Mouse (Mus musculus) spleen, postnatal 10 days (tissue): ENCODE results near the gene Lrrc8c.

Source experiments
- DNase-seq, 2 experiments: peaks; one replicate each; pipeline ENCODE4 v3.0.0; 2021 to 2022; ENCODE audit warnings: low spot score in 2 of 2

Gene Lrrc8c

GRCm38 (mm10) chr5:105598866-105599265 lies 79.7 kb downstream of the Lrrc8c start:
- DNase-seq: peak in 1 of 2 experiments; percentile 39

DNA sequence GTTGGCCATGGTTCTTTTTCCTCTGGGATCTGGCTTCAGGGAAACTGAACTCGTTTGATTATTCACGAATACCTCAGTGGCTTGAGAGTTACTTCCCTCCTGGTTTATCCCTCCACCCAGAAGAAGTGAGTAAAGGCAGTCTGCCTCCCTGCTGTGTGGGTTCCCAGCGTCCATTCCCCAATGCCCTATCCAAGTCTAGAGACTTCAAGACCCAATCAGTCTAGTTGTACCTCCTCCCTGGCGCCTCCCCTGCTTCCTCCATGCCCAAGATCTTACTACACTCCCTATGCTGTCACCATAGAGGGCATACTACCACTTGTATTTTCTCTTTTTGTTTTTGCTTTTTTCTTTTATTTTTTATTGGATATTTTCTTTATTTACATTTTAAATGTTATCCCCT lies 80.1 kb downstream of the Lrrc8c start:
- DNase-seq: no peak

DNA sequence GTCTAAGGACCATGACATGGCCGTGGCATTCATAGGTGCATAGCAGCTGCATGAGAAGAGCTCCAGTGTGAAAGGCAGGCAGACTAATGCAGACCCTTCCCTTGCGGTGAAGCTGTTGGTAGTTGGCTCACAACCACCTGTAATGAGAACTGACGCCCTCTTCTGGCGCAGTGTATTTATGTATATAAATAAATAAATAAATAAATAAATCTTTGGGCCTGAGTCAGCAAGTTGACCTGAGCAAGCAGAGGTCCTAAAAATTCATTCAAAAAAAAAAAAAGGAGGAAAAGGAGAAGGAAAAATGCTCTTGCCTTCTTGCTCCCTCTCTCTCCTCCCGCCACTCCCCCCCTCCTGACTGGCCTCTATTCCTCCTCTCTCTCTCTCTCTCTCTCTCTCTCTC lies 81.8 kb downstream of the Lrrc8c start:
- no peak for DNase-seq

DNA sequence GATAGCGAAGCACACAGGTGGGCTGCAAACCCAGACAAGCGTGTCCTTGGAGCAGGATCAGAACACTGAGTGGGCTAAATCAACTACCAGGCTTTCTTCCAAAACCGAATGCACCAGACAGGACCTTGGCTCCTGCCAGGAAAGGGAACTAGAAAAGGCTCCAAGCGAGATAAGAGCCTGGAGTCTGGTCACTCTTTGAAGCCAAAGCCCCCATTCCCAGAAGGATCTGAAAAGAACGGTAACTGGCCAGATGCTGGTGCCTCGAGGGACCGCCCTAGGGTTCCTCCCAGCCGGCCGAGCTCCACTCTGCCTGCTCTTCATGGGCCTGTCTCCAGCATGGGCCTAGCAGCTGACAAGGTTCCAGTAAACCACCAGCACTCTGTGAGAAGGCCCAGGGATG lies 83.4 kb downstream of the Lrrc8c start:
- DNase-seq: no peak

DNA sequence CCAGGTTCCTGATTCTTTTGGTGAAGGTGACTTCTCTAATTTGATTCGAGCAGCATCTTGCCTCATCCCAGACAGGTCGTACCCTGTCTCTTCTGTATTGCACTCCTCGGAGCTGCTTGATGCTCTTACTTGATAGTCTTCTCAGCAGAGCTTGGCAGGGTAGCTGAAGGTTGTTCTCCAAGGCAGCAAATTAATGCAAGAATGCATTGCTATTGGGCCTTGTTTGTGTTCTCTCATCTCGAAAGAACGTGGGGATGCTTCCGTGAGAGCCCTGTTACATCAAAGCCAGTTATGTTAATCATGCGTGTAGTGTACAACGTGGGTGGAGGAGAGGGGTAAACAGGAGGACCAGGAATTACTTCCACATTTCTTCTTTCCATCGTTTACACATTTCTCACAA lies 86.5 kb downstream of the Lrrc8c start:
- DNase-seq: no peak

- DNase-seq: no peak
These were observed 90.5 kb downstream of the Lrrc8c start for GRCm38 (mm10) chr5:105609683-105610082.

DNA sequence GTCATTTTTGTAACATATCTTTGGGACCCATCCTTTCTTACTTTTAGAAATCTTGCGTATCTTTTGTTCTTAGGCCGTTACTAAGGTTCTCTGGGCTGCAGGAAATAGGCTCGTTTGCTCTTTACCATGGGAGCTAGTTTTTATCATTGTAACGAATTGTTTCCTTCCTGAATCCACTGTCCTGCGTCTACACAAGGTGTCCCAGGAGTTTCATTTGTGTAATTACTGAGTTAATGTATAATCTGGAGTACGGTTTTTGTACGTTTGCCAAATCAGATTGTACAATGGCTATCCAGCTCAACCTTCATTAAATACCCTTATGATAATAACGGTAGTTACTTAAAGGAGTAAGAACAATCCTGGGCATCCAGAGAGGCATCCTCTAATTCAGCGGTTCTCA lies 93.8 kb downstream of the Lrrc8c start:
- DNase-seq: no peak

GRCm38 (mm10) chr5:105614000-105614399 lies 94.8 kb downstream of the Lrrc8c start:
- no peak for DNase-seq

- no peak for DNase-seq
These were observed 95.7 kb downstream of the Lrrc8c start for GRCm38 (mm10) chr5:105614682-105615434.

DNA sequence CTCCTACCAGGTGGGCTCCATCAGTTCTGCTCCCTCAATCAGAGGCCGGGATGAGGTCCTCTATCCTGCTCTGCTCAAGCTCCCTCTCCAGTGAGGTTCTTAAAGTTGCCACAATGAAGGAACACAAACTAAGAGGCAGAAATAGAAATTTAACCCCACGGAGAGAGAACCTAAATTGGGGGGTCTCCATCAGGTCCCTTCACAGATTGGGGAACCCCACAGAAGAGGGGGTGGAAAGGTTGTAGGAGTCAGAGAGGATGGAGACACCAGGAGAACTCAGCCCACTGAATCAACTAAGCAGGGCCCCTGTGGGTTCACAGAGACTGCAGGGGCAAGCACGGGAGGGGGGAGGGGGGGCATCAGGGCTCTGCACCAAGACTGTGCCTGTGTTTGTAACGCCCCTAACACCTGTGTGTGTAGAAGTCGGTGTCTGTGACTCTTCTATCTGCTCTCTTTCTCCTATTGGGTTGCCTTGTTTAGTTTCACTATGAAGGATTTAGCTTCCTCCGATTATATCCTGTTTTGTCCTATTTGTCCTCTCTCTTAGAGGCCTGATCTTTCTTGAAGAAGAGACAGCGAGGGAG lies 96.8 kb downstream of the Lrrc8c start:
- no peak for DNase-seq

GRCm38 (mm10) chr5:105616538-105616937 lies 97.3 kb downstream of the Lrrc8c start:
- peak in 1 of 2 experiments; percentile 40 for DNase-seq

DNA sequence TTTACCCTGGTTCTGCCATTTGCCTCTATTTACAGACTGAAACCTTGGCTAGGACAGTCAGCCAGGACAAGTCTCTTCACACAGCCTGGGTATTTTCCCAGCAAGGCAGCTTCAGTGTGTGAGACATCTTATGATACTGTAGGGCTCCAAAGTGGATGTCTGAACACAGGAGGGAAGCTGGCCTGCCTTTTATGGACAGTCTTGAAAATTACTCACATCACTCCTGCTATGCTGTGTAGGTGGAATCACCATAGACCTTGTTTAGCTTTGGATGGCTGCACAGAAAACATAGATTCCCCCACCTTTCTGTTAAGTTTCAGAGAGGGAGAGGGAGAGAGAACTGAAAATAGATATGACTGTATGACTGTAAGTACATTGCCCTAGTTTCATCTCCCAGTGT lies 99.3 kb downstream of the Lrrc8c start:
- no peak for DNase-seq

DNA sequence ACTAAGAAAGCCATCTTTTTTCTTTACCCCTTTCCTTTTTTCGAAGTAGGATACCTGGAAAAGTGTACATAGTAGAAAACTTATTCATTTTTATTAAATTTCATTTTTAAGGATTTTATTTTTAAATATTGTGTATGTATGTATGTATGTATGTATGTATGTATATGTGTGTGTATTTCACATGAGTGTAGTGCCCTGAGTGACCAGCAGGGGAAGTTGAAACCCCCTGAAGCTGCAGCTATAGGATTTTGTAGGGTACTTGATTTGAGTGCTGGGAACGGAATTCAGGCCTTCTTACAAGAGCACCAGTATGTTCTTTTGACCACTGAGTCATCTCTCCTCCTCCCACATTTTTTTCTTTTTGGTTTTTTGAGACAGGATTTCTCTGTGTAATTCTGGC lies 100.5 kb downstream of the Lrrc8c start:
- DNase-seq: no peak

- DNase-seq: no peak
These were observed 101.4 kb downstream of the Lrrc8c start for GRCm38 (mm10) chr5:105620505-105621116.

DNA sequence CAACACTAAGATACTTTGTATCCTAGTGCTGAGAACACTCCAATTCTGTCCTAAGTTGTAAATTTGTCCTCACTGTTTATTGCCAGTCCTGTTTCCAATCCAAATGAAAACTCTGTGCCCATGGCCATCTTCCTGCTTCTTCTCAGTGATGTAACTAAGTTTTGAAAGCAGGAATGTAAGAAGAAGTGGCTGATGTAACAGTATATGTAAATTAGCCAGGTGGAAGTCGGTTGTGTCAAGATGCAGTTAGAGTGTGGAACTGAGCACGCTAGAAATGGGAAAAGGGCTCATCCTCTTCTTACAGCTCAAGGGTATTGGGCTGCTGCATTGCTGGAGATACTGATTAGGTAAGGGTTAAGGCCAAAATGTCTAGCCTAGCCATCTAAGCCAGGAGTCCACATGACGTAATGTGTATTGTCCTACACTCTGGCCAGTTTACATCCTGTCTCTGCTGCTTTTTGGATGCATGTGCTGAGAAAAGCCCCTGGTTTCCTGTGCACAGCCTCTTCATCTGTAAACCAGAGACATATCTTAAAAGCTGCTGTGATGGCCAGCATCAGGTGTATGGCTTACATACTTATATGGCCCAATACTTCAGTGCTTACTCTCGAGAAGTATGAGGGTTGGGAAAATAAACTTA lies 104.0 kb downstream of the Lrrc8c start:
- no peak for DNase-seq

GRCm38 (mm10) chr5:105624257-105624656 lies 105.1 kb downstream of the Lrrc8c start:
- no peak for DNase-seq

- DNase-seq: no peak
These were observed 106.4 kb downstream of the Lrrc8c start for GRCm38 (mm10) chr5:105625504-105626150.

DNA sequence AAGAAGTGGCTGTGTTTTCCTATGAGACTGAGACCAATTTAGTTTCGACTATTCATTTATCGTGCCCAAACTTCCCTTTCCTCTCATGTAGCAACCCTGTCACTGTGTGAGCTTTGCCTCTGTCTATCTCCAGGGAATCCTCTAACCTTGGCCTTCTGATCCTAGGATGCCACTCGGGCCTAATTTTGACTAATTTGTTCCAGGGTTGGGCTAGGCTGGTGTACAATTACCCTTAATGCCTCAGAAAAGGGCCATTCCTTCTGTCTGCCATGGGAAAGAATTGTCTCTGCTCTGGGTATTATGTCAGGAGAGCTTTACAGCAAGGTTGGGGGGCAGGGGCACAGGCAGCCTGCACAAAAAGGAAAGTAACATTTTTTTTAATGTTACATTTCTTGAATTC lies 107.2 kb downstream of the Lrrc8c start:
- DNase-seq: no peak

DNA sequence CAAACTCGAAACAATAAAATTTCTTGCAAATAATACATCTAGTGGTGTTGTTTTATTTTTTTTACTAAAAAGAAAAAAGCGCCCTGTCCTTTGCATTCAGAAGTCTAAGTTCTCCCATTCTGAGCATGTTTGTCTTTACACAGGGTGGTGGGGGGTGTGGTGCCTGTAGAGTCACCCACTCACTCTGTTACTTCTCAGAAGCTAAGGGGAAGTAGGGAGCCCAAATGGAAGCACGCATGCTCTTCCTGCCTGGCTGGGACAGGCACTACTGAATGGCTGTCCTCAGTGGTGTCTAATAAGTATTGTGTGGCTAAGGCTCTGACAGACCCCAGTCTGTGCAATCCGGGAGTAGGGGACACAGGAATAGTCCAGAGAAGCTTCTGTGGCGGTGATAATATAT lies 107.9 kb downstream of the Lrrc8c start:
- no peak for DNase-seq

GRCm38 (mm10) chr5:105629955-105630354 lies 110.8 kb downstream of the Lrrc8c start:
- DNase-seq: no peak

- no peak for DNase-seq
These were observed 112.9 kb downstream of the Lrrc8c start for GRCm38 (mm10) chr5:105632066-105632465.

DNA sequence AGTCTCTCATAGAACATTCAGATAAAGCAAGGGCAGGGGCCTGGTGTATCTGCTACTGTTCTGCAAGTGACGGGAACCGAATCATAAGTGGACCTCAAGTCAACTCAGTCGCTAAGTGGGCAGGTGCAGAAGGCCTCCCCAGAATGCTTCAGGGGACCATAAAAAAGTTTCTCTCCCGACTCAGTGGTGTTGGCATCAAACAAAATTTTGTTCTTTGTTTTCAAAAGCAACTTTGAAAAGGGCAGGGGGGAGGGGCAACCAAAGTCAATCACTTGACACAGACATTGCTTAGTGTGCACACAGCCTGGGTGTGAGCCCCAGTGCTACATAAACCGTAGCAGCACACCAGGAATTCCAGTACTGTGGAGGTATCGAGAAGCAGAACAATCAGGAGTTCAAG lies 116.4 kb downstream of the Lrrc8c start:
- peak in 1 of 2 experiments; percentile 40 for DNase-seq
